Mouse (Mus musculus) limb, embryonic 15.5 days (tissue): ENCODE results near the gene Csn1s2a. TPM values are rescaled to one million over a fixed set of nuclear protein-coding genes. Genes with fewer than 3 reads are reported as not detected.
"Not testable (repeated sequence)": the region's sequence is repeated elsewhere in the genome, so short reads cannot be mapped to it uniquely, and the experiment has no call there.

ENCODE experiments used
- ATAC-seq: fragments of 200-750 bp; cut with Nextera tagmentation; 2 replicates; pipeline ENCODE4 v1.8.0; 2017; ENCODE audit warnings: low read depth, moderate TSS enrichment; ENCODE audit not compliant: insufficient number of reproducible peaks, low FRiP score, low TSS enrichment
- H3K27ac ChIP-seq: fragments of 300-500 bp; sonication (generic); 2 replicates; pipeline ENCODE4 v1.5.1; 2015; ENCODE audit warnings: moderate library complexity, mild to moderate bottlenecking, inconsistent platforms
- H3K27me3 ChIP-seq: fragments of 300-500 bp; sonication (generic); 2 replicates; pipeline ENCODE4 v1.6.1; 2015; ENCODE audit warnings: inconsistent platforms
- H3K36me3 ChIP-seq: fragments of 300-500 bp; sonication (generic); 2 replicates; pipeline ENCODE4 v1.6.1; 2015; ENCODE audit warnings: inconsistent platforms
- H3K4me1 ChIP-seq: fragments of 300-500 bp; sonication (generic); 2 replicates; pipeline ENCODE4 v1.6.1; 2015; ENCODE audit warnings: inconsistent platforms
- H3K4me2 ChIP-seq: fragments of 300-500 bp; sonication (generic); 2 replicates; pipeline ENCODE4 v1.6.1; 2015; ENCODE audit warnings: mild to moderate bottlenecking, inconsistent platforms
- H3K4me3 ChIP-seq: fragments of 300-500 bp; sonication (generic); 2 replicates; pipeline ENCODE4 v1.5.1; 2015; ENCODE audit warnings: mild to moderate bottlenecking, inconsistent platforms
- H3K9ac ChIP-seq: fragments of 300-500 bp; sonication (generic); 2 replicates; pipeline ENCODE4 v1.6.1; 2015; ENCODE audit warnings: inconsistent platforms
- H3K9me3 ChIP-seq: fragments of 300-500 bp; sonication (generic); 2 replicates; pipeline ENCODE4 v1.6.1; 2016; ENCODE audit warnings: inconsistent platforms
- WGBS: fragments of 180-500 bp; shearing (Covaris S2); methylation state at CpG from one replicate; pipeline ENCODE4 v1.1.7; 2015; 5-methylcytosine and 5-hydroxymethylcytosine counted together
- polyA plus RNA-seq: library from polyadenylated mRNA; unstranded; fragments of >200 nt; fragmentation: Nextera tagmentation; extraction: Ambion mirVana; gene quantifications from 2 replicates; pipeline ENCODE4 v1.2.1, GENCODE M21; 2015

Csn1s2a gene
- not detected in 2 replicates for polyA plus RNA-seq

DNA sequence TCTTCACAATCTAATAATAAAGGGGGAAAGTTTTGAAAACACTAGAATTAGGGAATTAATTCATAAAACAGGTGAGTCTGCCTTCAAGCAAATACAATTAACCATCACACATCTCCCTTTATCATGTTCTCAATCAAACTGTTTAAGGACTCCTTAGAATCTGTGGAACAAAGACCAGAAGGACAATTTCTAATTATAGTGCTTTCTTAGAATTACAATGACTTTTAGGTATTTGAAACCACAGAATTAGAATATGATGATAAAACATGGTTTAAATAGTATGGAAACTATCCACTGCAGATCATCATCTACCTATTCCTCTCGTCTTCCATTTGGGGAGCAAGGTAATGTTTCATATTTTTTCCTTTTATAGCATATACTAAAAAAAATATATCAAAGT is at the start of gene Csn1s2a:
Csn1s2a (plus strand) TSS at position 301 of the 400 bp plus-strand sequence.
- no peaks in the 10 kb centered on the region for H3K36me3 ChIP-seq
- whole genome bisulfite sequencing: 53% methylated on average over 1 of the region's 1 CpGs
- no peak within 1 kb of the TSS for H3K9ac ChIP-seq
- no peak within 1 kb of the TSS for H3K4me2 ChIP-seq
- no peaks in the 10 kb centered on the region for H3K27me3 ChIP-seq
- H3K27ac ChIP-seq: no peak within 1 kb of the TSS
- no peaks in the 10 kb centered on the region for H3K9me3 ChIP-seq
- no peak within 1 kb of the TSS for H3K4me3 ChIP-seq
- no peaks in the 10 kb centered on the region for H3K4me1 ChIP-seq
- ATAC-seq: no peak

DNA sequence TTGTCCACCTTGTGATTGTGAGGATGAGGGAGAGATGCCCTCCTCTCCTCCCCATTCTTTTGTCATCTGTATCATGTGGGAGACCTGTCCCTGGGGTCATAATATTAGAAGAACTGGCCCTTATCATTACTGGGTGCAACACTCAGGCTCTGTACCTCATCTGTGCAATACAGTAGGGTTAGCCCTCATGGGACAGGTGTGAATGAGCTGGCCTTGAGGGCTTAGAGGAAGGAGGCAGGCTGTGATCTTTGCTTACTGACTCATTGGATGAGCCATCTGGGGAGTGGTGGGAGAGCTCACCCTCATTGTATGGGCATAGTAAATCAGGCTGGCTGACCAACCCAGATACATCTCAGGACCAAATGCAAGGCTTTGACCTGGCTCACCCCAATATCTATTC is 39.5 kb upstream of the Csn1s2a start:
- no peaks in the 10 kb centered on the region for H3K36me3 ChIP-seq
- H3K9me3 ChIP-seq: no peaks in the 10 kb centered on the region
- ATAC-seq: no peak
- no peak overlapping the region for H3K9ac ChIP-seq
- H3K4me1 ChIP-seq: no peaks in the 10 kb centered on the region
- no peak overlapping the region for H3K4me2 ChIP-seq
- no peak overlapping the region for H3K27ac ChIP-seq
- no peak overlapping the region for H3K4me3 ChIP-seq
- no peaks in the 10 kb centered on the region for H3K27me3 ChIP-seq

DNA sequence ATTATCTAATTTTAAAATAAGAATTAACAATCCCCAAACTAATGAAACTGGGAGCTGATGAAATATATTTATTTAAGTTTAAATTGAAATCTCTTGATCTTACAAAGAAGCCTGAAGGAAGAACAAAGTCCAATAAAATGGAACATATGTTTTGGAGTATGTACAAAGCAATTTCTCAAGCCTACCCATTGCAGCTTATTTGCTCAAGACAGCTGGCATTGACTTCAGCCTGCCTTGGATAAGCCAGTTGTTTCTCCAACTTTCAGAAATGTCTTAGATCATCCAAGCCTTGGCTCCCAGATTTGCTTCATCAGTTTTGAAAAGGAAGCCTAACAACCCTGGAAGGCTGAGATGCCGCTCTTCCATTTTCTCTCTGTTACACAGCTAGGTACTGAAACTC is 20.9 kb upstream of the Csn1s2a start:
- H3K27me3 ChIP-seq: no peaks in the 10 kb centered on the region
- H3K4me1 ChIP-seq: no peaks in the 10 kb centered on the region
- no peak overlapping the region for H3K4me2 ChIP-seq
- no peaks in the 10 kb centered on the region for H3K9me3 ChIP-seq
- no peak for ATAC-seq
- no peak overlapping the region for H3K4me3 ChIP-seq
- no peak overlapping the region for H3K27ac ChIP-seq
- 92% methylated on average over 1 of the region's 1 CpGs for WGBS
- H3K36me3 ChIP-seq: no peaks in the 10 kb centered on the region
- H3K9ac ChIP-seq: no peak overlapping the region

DNA sequence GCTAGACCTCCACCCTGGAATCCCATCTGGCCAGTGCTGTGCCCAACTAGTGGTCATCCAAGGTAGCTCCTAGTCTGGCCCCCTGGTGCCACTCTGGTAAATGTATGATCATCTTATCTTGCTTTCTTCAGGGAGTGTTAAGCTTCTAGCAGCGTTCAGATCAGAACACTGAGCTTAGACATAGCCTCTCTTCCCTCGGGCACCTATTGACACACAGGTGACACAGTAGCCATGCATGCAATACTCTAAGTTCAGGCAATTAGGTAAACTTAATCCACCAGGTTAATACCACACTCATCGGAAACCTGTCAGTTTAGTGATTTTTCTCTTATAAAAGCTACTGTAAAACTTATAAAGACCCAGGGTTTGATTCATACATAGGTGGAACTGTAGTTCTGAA is 9.8 kb upstream of the Csn1s2a start:
- Histone ChIP-seq H3K36me3 (no peaks in the 10 kb centered on the region), H3K4me3 (no peak overlapping the region), H3K27me3 (no peaks in the 10 kb centered on the region), H3K4me1 (no peaks in the 10 kb centered on the region), H3K9ac (no peak overlapping the region), H3K9me3 (no peaks in the 10 kb centered on the region), H3K27ac (no peak overlapping the region), H3K4me2 (no peak overlapping the region)
- no peak for ATAC-seq
- 81% methylated on average over 3 of the region's 3 CpGs for WGBS

DNA sequence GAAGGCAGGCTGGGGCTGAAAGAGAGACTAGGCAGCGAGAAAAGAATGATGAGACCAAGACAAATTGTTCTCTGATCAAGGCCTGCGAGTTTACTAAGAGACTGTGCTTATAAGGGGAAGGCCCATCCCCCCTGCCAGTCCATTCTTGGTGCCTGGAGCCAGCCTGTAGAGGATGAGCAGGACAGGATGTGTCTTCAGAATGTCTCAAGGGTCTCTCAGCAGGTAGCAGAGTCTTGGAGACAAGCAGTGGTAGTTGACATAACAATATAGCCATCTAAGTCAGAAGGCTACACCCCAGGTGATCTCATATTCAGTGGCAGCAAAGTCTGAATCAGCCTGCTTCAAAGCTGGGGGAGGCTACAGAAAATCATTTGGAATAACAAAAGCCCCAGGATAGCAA is 2.2 kb upstream of the Csn1s2a start:
- H3K4me1 ChIP-seq, H3K9ac ChIP-seq, H3K9me3 ChIP-seq, H3K27me3 ChIP-seq, ATAC-seq, H3K27ac ChIP-seq, H3K4me3 ChIP-seq, H3K36me3 ChIP-seq, H3K4me2 ChIP-seq: not testable (repeated sequence)
- 41% methylated on average over 2 of the region's 2 CpGs for WGBS

- Histone ChIP-seq H3K27ac (no peak overlapping the region), H3K36me3 (no peaks in the 10 kb centered on the region), H3K4me3 (no peak overlapping the region), H3K9ac (no peak overlapping the region), H3K9me3 (no peaks in the 10 kb centered on the region), H3K27me3 (no peaks in the 10 kb centered on the region), H3K4me1 (no peaks in the 10 kb centered on the region), H3K4me2 (no peak overlapping the region)
- ATAC-seq: no peak
- 47% methylated on average over 4 of the region's 4 CpGs for WGBS
These were observed 8.4 kb downstream of the Csn1s2a start for GRCm38 (mm10) chr5:87782731-87783130.

DNA sequence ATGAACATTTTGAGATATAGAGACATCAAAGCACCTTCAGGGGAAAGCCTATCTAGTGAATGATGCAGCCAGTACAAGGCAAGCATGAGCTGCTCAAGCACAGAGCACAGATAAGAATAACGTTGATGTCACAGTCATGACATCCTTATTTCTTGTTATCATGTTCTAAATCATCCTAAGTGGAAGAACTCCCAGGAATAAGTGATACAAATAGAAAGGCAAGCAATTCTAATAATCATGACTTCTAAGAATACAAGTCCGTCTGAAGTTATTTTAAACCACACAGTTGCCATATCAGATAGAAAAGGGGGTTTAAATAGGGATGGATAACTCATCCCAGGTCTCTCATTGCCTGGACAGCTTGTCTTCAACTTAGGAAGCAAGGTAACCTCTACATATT is 33.4 kb downstream of the Csn1s2a start, which contains the start of gene Csn1s2b:
Csn1s2b (plus strand) TSS at position 301 of the 400 bp plus-strand sequence.
- WGBS: 67% methylated on average over 2 of the region's 2 CpGs
- no peaks in the 10 kb centered on the region for H3K27me3 ChIP-seq
- no peak within 1 kb of the TSS for H3K27ac ChIP-seq
- H3K4me3 ChIP-seq: no peak within 1 kb of the TSS
- H3K4me2 ChIP-seq: no peak within 1 kb of the TSS
- no peak for ATAC-seq
- no peaks in the 10 kb centered on the region for H3K4me1 ChIP-seq
- no peaks in the 10 kb centered on the region for H3K9me3 ChIP-seq
- H3K9ac ChIP-seq: no peak within 1 kb of the TSS
- no peaks in the 10 kb centered on the region for H3K36me3 ChIP-seq

DNA sequence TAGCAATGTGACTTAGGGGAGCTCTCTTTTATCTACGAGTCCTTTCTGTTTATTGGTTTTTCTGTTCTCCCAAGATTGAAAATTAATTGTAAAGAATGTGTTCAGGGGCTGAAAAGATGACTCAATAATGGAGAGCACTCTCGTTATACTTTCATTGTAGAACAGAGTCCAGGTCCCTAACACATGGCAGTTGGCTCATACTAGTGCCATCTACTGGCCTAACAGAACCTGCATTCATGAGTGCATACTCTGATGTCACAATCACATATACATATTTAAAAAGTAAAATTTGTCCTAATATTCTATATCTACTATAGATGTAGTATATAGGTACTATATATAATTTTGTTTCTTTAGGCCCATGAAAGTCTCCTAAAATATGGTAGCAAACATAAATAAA is 34.9 kb downstream of the Csn1s2a start:
- no peak overlapping the region for H3K27ac ChIP-seq
- no peaks in the 10 kb centered on the region for H3K9me3 ChIP-seq
- H3K36me3 ChIP-seq: no peaks in the 10 kb centered on the region
- H3K9ac ChIP-seq: no peak overlapping the region
- 62% methylated on average over 2 of the region's 2 CpGs for WGBS
- H3K4me1 ChIP-seq: no peaks in the 10 kb centered on the region
- no peaks in the 10 kb centered on the region for H3K27me3 ChIP-seq
- H3K4me2 ChIP-seq: no peak overlapping the region
- no peak overlapping the region for H3K4me3 ChIP-seq
- no peak for ATAC-seq

DNA sequence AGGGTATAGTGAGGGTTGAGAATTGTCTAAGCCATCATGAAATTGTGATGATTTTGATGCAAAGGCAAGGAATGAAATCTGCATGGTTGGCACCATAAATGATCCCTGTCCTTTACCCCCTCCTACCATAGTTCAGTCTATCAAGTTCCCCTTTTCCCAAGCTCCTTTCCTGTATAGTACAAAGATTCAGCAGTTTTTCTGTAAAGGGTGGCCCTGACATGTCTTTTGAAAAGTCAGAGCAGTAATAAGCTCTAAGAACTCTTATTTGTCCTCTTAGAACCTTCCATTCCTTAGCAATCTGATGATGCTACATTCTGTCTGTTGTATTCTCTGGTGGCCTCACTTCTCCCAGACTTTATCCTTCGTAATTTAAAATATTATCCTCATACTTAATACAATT is 51.0 kb downstream of the Csn1s2a start, which contains the start of gene Prr27:
Prr27 (plus strand) TSS at position 301 of the 400 bp plus-strand sequence.
- Histone ChIP-seq H3K9ac (no peak within 1 kb of the TSS), H3K36me3 (no peaks in the 10 kb centered on the region), H3K4me2 (no peak within 1 kb of the TSS), H3K27ac (no peak within 1 kb of the TSS), H3K27me3 (no peaks in the 10 kb centered on the region), H3K9me3 (no peaks in the 10 kb centered on the region), H3K4me1 (no peaks in the 10 kb centered on the region), H3K4me3 (no peak within 1 kb of the TSS)
- 76% methylated on average over 1 of the region's 1 CpGs for WGBS
- no peak for ATAC-seq

Other genes starting within 250 kb of the Csn1s2a start
- gene Sult1b1, start 236.4 kb upstream of the Csn1s2a start, polyA plus RNA-seq: not detected in 2 replicates
- gene Sult1d1, start 205.5 kb upstream of the Csn1s2a start, polyA plus RNA-seq: not detected in 2 replicates
- gene Sult1e1, start 183.0 kb upstream of the Csn1s2a start, polyA plus RNA-seq: not detected in 2 replicates
- not detected in 2 replicates for gene Csn1s1, start 108.4 kb upstream of the Csn1s2a start, polyA plus RNA-seq
- gene Csn2, start 74.9 kb upstream of the Csn1s2a start, polyA plus RNA-seq: not detected in 2 replicates
- 0.51 and 0.53 TPM in 2 replicates for gene Csn1s2b, start 33.5 kb downstream of the Csn1s2a start, polyA plus RNA-seq
- gene Prr27, start 51.1 kb downstream of the Csn1s2a start, polyA plus RNA-seq: not detected in 2 replicates
- not detected in 2 replicates for gene Odam, start 110.5 kb downstream of the Csn1s2a start, polyA plus RNA-seq
- gene Csn3, start 151.0 kb downstream of the Csn1s2a start, polyA plus RNA-seq: not detected in 2 replicates
- not detected in 2 replicates for gene 2310003L06Rik, start 194.9 kb downstream of the Csn1s2a start, polyA plus RNA-seq
- not detected in 2 replicates for gene Gm28434, start 194.9 kb downstream of the Csn1s2a start, polyA plus RNA-seq
- not detected in 2 replicates for gene Cabs1, start 204.9 kb downstream of the Csn1s2a start, polyA plus RNA-seq
- not detected in 2 replicates for gene Smr3a, start 228.0 kb downstream of the Csn1s2a start, polyA plus RNA-seq